Mouse (Mus musculus): Measurements from ENCODE around the gene Lgi1. TPM values are rescaled to one million over a fixed set of nuclear protein-coding genes. Genes with fewer than 3 reads are reported as not detected.

The Lgi1 gene
- polyA plus RNA-seq, 1 experiment from 2014 or later: 1.4 TPM

GRCm38 (mm10) chr19:38332245-38332644, 67.9 kb downstream of the Lgi1 start:
- Histone ChIP-seq H3K4me2 (ENCODE audit: low read depth, low read length) (no peak overlapping the region), H3K27ac (replicated peaks; ENCODE audit: low read depth, low read length) (no peak overlapping the region), H3K9me3 (replicated peaks; ENCODE audit: control insufficient read depth, low read length) (no peaks in the 10 kb centered on the region), H3K27me3 (ENCODE audit: control insufficient read depth, insufficient read depth, low read length) (no peaks in the 10 kb centered on the region), H3K4me1 (ENCODE audit: control insufficient read depth, insufficient read depth, low read length) (no peaks in the 10 kb centered on the region), H3K4me3 (ENCODE audit: low read depth, low read length) (no peak overlapping the region), H3K9ac (replicated peaks; ENCODE audit: low read length) (no peak overlapping the region), H3K36me3 (replicated peaks; ENCODE audit: control insufficient read depth, insufficient read depth, low read depth, low read length) (no peaks in the 10 kb centered on the region)
- WGBS: 80% methylated on average over 2 of the region's 2 CpGs
- no peak for DNase-seq (ENCODE audit: low spot score)
- no peak for ATAC-seq (replicated peaks; ENCODE audit: insufficient number of reproducible peaks, low FRiP score, low TSS enrichment, low read depth)

GRCm38 (mm10) chr19:38332820-38333219, 68.5 kb downstream of the Lgi1 start:
- 60% methylated on average over 3 of the region's 3 CpGs for WGBS
- no peaks in the 10 kb centered on the region for H3K9me3 ChIP-seq (replicated peaks; ENCODE audit: control insufficient read depth, low read length)
- no peaks in the 10 kb centered on the region for H3K4me1 ChIP-seq (ENCODE audit: control insufficient read depth, insufficient read depth, low read length)
- ATAC-seq (replicated peaks; ENCODE audit: insufficient number of reproducible peaks, low FRiP score, low TSS enrichment, low read depth): no peak
- no peaks in the 10 kb centered on the region for H3K27me3 ChIP-seq (ENCODE audit: control insufficient read depth, insufficient read depth, low read length)
- no peaks in the 10 kb centered on the region for H3K36me3 ChIP-seq (replicated peaks; ENCODE audit: control insufficient read depth, insufficient read depth, low read depth, low read length)
- H3K27ac ChIP-seq (replicated peaks; ENCODE audit: low read depth, low read length): no peak overlapping the region
- no peak overlapping the region for H3K4me2 ChIP-seq (ENCODE audit: low read depth, low read length)
- no peak overlapping the region for H3K9ac ChIP-seq (replicated peaks; ENCODE audit: low read length)
- DNase-seq (ENCODE audit: low spot score): no peak
- H3K4me3 ChIP-seq (ENCODE audit: low read depth, low read length): no peak overlapping the region

DNA sequence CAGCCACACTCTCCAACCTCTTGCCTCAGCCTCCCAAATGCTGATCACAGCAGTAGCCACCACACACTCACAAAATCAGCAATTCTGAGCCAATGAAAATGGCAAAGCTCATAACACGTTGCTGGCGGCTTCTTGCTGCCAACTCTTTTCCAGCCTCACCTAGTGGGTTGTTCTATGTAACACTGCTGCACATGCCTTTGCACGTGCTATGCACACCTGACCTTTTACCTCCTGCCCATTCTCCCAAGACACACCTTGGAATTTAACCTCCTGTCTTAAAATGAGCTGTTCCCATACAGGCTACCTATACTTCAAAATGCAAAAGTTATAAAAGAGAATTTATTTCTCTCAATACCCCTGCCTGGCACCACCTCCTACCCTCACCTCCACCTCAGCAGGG, 72.2 kb downstream of the Lgi1 start:
- no peak overlapping the region for H3K4me3 ChIP-seq (ENCODE audit: low read depth, low read length)
- no peaks in the 10 kb centered on the region for H3K9me3 ChIP-seq (replicated peaks; ENCODE audit: control insufficient read depth, low read length)
- H3K9ac ChIP-seq (replicated peaks; ENCODE audit: low read length): no peak overlapping the region
- no peak overlapping the region for H3K4me2 ChIP-seq (ENCODE audit: low read depth, low read length)
- WGBS: 78% methylated on average over 3 of the region's 3 CpGs
- ATAC-seq (replicated peaks; ENCODE audit: insufficient number of reproducible peaks, low FRiP score, low TSS enrichment, low read depth) (no peak), DNase-seq (ENCODE audit: low spot score) (no peak)
- no peaks in the 10 kb centered on the region for H3K36me3 ChIP-seq (replicated peaks; ENCODE audit: control insufficient read depth, insufficient read depth, low read depth, low read length)
- H3K27ac ChIP-seq (replicated peaks; ENCODE audit: low read depth, low read length): no peak overlapping the region
- H3K4me1 ChIP-seq (ENCODE audit: control insufficient read depth, insufficient read depth, low read length): no peaks in the 10 kb centered on the region
- H3K27me3 ChIP-seq (ENCODE audit: control insufficient read depth, insufficient read depth, low read length): no peaks in the 10 kb centered on the region

GRCm38 (mm10) chr19:38337332-38337731, 73.0 kb downstream of the Lgi1 start:
- DNase-seq (ENCODE audit: low spot score) (no peak), ATAC-seq (replicated peaks; ENCODE audit: insufficient number of reproducible peaks, low FRiP score, low TSS enrichment, low read depth) (no peak)
- 84% methylated on average over 3 of the region's 3 CpGs for WGBS
- no peak overlapping the region for H3K4me3 ChIP-seq (ENCODE audit: low read depth, low read length)
- no peak overlapping the region for H3K27ac ChIP-seq (replicated peaks; ENCODE audit: low read depth, low read length)
- H3K4me2 ChIP-seq (ENCODE audit: low read depth, low read length): no peak overlapping the region
- H3K27me3 ChIP-seq (ENCODE audit: control insufficient read depth, insufficient read depth, low read length): no peaks in the 10 kb centered on the region
- H3K4me1 ChIP-seq (ENCODE audit: control insufficient read depth, insufficient read depth, low read length): no peaks in the 10 kb centered on the region
- no peaks in the 10 kb centered on the region for H3K36me3 ChIP-seq (replicated peaks; ENCODE audit: control insufficient read depth, insufficient read depth, low read depth, low read length)
- no peaks in the 10 kb centered on the region for H3K9me3 ChIP-seq (replicated peaks; ENCODE audit: control insufficient read depth, low read length)
- no peak overlapping the region for H3K9ac ChIP-seq (replicated peaks; ENCODE audit: low read length)

- Histone ChIP-seq H3K4me3 (ENCODE audit: low read depth, low read length) (no peak overlapping the region), H3K27ac (replicated peaks; ENCODE audit: low read depth, low read length) (no peak overlapping the region), H3K4me2 (ENCODE audit: low read depth, low read length) (no peak overlapping the region), H3K9ac (replicated peaks; ENCODE audit: low read length) (no peak overlapping the region), H3K4me1 (ENCODE audit: control insufficient read depth, insufficient read depth, low read length) (no peaks in the 10 kb centered on the region), H3K9me3 (replicated peaks; ENCODE audit: control insufficient read depth, low read length) (no peaks in the 10 kb centered on the region), H3K27me3 (ENCODE audit: control insufficient read depth, insufficient read depth, low read length) (no peaks in the 10 kb centered on the region), H3K36me3 (replicated peaks; ENCODE audit: control insufficient read depth, insufficient read depth, low read depth, low read length) (no peaks in the 10 kb centered on the region)
- DNase-seq (ENCODE audit: low spot score) (no peak), ATAC-seq (replicated peaks; ENCODE audit: insufficient number of reproducible peaks, low FRiP score, low TSS enrichment, low read depth) (no peak)
- 58% methylated on average over 3 of the region's 3 CpGs for WGBS
Measured at GRCm38 (mm10) chr19:38339734-38340133, 75.4 kb downstream of the Lgi1 start.

GRCm38 (mm10) chr19:38343246-38343645, 78.9 kb downstream of the Lgi1 start:
- Histone ChIP-seq H3K4me3 (ENCODE audit: low read depth, low read length) (no peak overlapping the region), H3K36me3 (replicated peaks; ENCODE audit: control insufficient read depth, insufficient read depth, low read depth, low read length) (no peaks in the 10 kb centered on the region), H3K4me1 (ENCODE audit: control insufficient read depth, insufficient read depth, low read length) (no peaks in the 10 kb centered on the region), H3K9me3 (replicated peaks; ENCODE audit: control insufficient read depth, low read length) (no peaks in the 10 kb centered on the region), H3K27me3 (ENCODE audit: control insufficient read depth, insufficient read depth, low read length) (no peaks in the 10 kb centered on the region), H3K9ac (replicated peaks; ENCODE audit: low read length) (no peak overlapping the region), H3K4me2 (ENCODE audit: low read depth, low read length) (no peak overlapping the region), H3K27ac (replicated peaks; ENCODE audit: low read depth, low read length) (no peak overlapping the region)
- DNase-seq (ENCODE audit: low spot score): no peak
- no peak for ATAC-seq (replicated peaks; ENCODE audit: insufficient number of reproducible peaks, low FRiP score, low TSS enrichment, low read depth)
- 83% methylated on average over 1 of the region's 1 CpGs for WGBS

DNA sequence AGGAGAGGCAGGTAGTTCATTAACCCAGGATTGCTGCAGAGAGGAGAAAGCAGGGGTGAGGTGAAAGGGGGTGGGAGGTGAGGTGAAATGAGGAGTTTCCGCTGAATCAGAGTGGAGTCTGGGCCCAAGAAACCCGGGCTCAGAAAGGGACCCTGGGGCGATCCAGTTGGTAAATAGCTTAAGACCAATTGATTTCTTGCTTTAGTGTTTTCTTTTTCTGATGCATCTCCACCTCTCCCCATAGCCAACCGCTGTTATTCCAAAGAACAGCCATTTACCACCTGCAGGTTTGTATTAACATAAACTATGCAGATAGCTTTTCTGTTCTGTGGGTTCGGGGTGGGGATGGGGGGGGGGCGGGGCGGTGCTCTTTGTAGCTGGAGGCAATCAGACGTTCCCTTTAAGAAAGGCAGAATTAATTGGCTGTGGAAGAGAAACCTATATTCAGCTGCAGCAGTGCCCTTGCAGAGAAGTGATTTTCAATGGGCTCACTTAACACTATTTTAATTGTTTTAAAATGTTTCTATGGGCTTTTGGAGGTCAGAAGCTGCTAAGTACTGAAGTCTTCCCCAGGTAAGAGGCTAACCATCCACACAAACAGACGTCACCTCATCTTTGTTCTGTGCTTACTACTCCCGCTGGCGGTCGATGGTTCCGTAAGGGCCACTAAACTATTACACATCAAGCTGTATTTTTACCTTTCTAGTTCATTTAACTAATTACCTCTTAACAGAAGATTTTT, 84.1 kb downstream of the Lgi1 start:
- no peaks in the 10 kb centered on the region for H3K36me3 ChIP-seq (replicated peaks; ENCODE audit: control insufficient read depth, insufficient read depth, low read depth, low read length)
- H3K4me1 ChIP-seq (ENCODE audit: control insufficient read depth, insufficient read depth, low read length): no peaks in the 10 kb centered on the region
- no peak overlapping the region for H3K4me2 ChIP-seq (ENCODE audit: low read depth, low read length)
- WGBS: 42% methylated on average over 13 of the region's 13 CpGs
- DNase-seq (ENCODE audit: low spot score) (no peak), ATAC-seq (replicated peaks; ENCODE audit: insufficient number of reproducible peaks, low FRiP score, low TSS enrichment, low read depth) (no peak)
- no peak overlapping the region for H3K9ac ChIP-seq (replicated peaks; ENCODE audit: low read length)
- H3K9me3 ChIP-seq (replicated peaks; ENCODE audit: control insufficient read depth, low read length): no peaks in the 10 kb centered on the region
- H3K27ac ChIP-seq (replicated peaks; ENCODE audit: low read depth, low read length): no peak overlapping the region
- no peak overlapping the region for H3K4me3 ChIP-seq (ENCODE audit: low read depth, low read length)
- no peaks in the 10 kb centered on the region for H3K27me3 ChIP-seq (ENCODE audit: control insufficient read depth, insufficient read depth, low read length)

DNA sequence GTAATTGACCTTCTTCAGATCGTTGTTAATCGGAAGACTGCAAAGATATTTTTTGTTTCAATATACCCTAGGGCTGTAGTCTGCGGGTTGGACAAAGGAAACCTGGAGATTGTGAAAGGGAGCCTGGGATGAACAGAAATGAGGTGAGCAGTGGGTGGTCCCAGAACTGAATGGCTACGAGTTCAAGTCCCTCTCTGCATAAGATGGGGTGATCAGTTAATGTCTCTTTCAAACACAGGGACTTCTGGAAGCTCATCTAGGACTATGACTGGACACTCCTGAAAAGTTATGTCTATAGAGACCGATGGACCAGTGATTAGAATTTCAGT, 84.6 kb downstream of the Lgi1 start:
- 77% methylated on average over 5 of the region's 5 CpGs for WGBS
- H3K4me3 ChIP-seq (ENCODE audit: low read depth, low read length): no peak overlapping the region
- H3K9me3 ChIP-seq (replicated peaks; ENCODE audit: control insufficient read depth, low read length): no peaks in the 10 kb centered on the region
- no peak for ATAC-seq (replicated peaks; ENCODE audit: insufficient number of reproducible peaks, low FRiP score, low TSS enrichment, low read depth)
- no peaks in the 10 kb centered on the region for H3K4me1 ChIP-seq (ENCODE audit: control insufficient read depth, insufficient read depth, low read length)
- H3K27me3 ChIP-seq (ENCODE audit: control insufficient read depth, insufficient read depth, low read length): no peaks in the 10 kb centered on the region
- no peak overlapping the region for H3K9ac ChIP-seq (replicated peaks; ENCODE audit: low read length)
- no peak for DNase-seq (ENCODE audit: low spot score)
- H3K36me3 ChIP-seq (replicated peaks; ENCODE audit: control insufficient read depth, insufficient read depth, low read depth, low read length): no peaks in the 10 kb centered on the region
- H3K4me2 ChIP-seq (ENCODE audit: low read depth, low read length): no peak overlapping the region
- H3K27ac ChIP-seq (replicated peaks; ENCODE audit: low read depth, low read length): no peak overlapping the region
